Mouse (Mus musculus) neural tube, embryonic 11.5 days (tissue): Measurements from ENCODE around the gene Eva1a. TPM values are rescaled to one million over a fixed set of nuclear protein-coding genes. Genes with fewer than 3 reads are reported as not detected.

Experiments used
- ATAC-seq: fragments of 200-750 bp; cut with Nextera tagmentation; 2 replicates; pipeline ENCODE4 v1.8.0; 2017; ENCODE audit warnings: moderate number of reproducible peaks, mild to moderate bottlenecking, moderate TSS enrichment, moderate library complexity; ENCODE audit not compliant: insufficient read depth, low FRiP score, low TSS enrichment
- DNase-seq: peaks from one replicate; pipeline ENCODE4 v3.0.0-alpha.2; 2015; ENCODE audit warnings: low spot score
- H3K27ac ChIP-seq: fragments of 300-500 bp; sonication (generic); 2 replicates; pipeline ENCODE4 v1.5.1; 2014; ENCODE audit warnings: low read depth, mild to moderate bottlenecking, low read length
- H3K27me3 ChIP-seq: fragments of 300-500 bp; sonication (generic); 2 replicates; pipeline ENCODE4 v1.6.1; 2014; ENCODE audit warnings: mild to moderate bottlenecking, low read length, mixed read lengths; ENCODE audit not compliant: control insufficient read depth, insufficient read depth
- H3K36me3 ChIP-seq: fragments of 300-500 bp; sonication (generic); 2 replicates; pipeline ENCODE4 v1.6.1; 2014; ENCODE audit warnings: mild to moderate bottlenecking, low read length, moderate library complexity, mixed read lengths; ENCODE audit not compliant: control insufficient read depth, insufficient read depth
- H3K4me1 ChIP-seq: fragments of 300-500 bp; sonication (generic); 2 replicates; pipeline ENCODE4 v1.6.1; 2014; ENCODE audit warnings: low read length, mixed read lengths; ENCODE audit not compliant: control insufficient read depth, insufficient read depth
- H3K4me2 ChIP-seq: fragments of 300-500 bp; sonication (generic); 2 replicates; pipeline ENCODE4 v1.6.1; 2014; ENCODE audit warnings: low read depth, mild to moderate bottlenecking, moderate library complexity
- H3K4me3 ChIP-seq: fragments of 300-500 bp; sonication (generic); 2 replicates; pipeline ENCODE4 v1.5.1; 2014; ENCODE audit warnings: low read depth, low read length
- H3K9ac ChIP-seq: fragments of 300-500 bp; sonication (generic); 2 replicates; pipeline ENCODE4 v1.6.1; 2014; ENCODE audit warnings: mild to moderate bottlenecking, low read length
- H3K9me3 ChIP-seq: fragments of 300-500 bp; sonication (generic); 2 replicates; pipeline ENCODE4 v1.6.1; 2016; ENCODE audit warnings: low read length; ENCODE audit not compliant: control insufficient read depth
- WGBS: fragments of 180-500 bp; shearing (Covaris S2); extraction: QIAGEN DNeasy Blood & Tissue Kit; methylation state at CpG from one replicate; pipeline ENCODE4 v1.1.7; 2014; 5-methylcytosine and 5-hydroxymethylcytosine counted together
- polyA plus RNA-seq: library from polyadenylated mRNA; unstranded; fragments of >200 nt; fragmentation: Nextera tagmentation; extraction: Ambion mirVana; gene quantifications from 2 replicates; pipeline ENCODE4 v1.2.1, GENCODE M21; 2014

Gene Eva1a
- polyA plus RNA-seq, 1 experiment from 2014 or later = 4.7 TPM

GRCm38 (mm10) chr6:82076364-82076763 is 35.5 kb downstream of the Eva1a start:
- H3K4me2 ChIP-seq = no peak overlapping the region
- no peak overlapping the region for H3K9ac ChIP-seq
- ATAC-seq (no peak), DNase-seq (no peak)
- 85% methylated on average over 4 of the region's 4 CpGs for WGBS
- no peaks in the 10 kb centered on the region for H3K36me3 ChIP-seq
- H3K4me1 ChIP-seq = no peaks in the 10 kb centered on the region
- no peaks in the 10 kb centered on the region for H3K9me3 ChIP-seq
- no peak overlapping the region for H3K27ac ChIP-seq
- H3K27me3 ChIP-seq = no peaks in the 10 kb centered on the region
- H3K4me3 ChIP-seq = no peak overlapping the region

- Histone ChIP-seq H3K4me2 (no peak overlapping the region), H3K36me3 (no peaks in the 10 kb centered on the region), H3K4me1 (no peaks in the 10 kb centered on the region), H3K9ac (no peak overlapping the region), H3K4me3 (no peak overlapping the region), H3K9me3 (no peaks in the 10 kb centered on the region), H3K27ac (no peak overlapping the region), H3K27me3 (no peaks in the 10 kb centered on the region)
- no peak for DNase-seq
- ATAC-seq = no peak
- WGBS = 95% methylated on average over 4 of the region's 4 CpGs
These were observed 38.0 kb downstream of the Eva1a start for GRCm38 (mm10) chr6:82078875-82079274.

DNA sequence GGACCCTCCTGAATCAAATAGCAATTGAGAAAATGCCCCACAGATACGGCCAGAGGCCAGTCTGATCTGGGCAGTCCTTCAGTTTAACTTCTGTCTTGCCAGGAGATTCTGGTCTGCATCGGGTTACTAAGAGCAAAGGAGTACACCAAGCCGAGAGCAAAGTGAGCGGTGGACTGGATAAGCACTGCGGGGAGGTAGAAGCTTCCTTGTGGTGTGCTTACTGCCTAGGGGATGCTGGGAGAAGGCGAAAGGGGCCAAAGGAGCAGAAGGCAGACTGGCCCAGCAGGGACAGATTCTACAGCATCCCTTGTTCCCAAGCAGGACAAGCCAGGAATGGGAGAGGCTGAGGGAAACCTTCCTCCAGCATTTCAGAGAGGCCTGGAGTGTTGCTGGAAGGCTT is 42.8 kb downstream of the Eva1a start:
- H3K36me3 ChIP-seq = no peaks in the 10 kb centered on the region
- DNase-seq (no peak), ATAC-seq (no peak)
- no peaks in the 10 kb centered on the region for H3K27me3 ChIP-seq
- H3K9me3 ChIP-seq = no peaks in the 10 kb centered on the region
- no peak overlapping the region for H3K4me3 ChIP-seq
- no peak overlapping the region for H3K4me2 ChIP-seq
- H3K4me1 ChIP-seq = no peaks in the 10 kb centered on the region
- WGBS = 83% methylated on average over 6 of the region's 6 CpGs
- no peak overlapping the region for H3K27ac ChIP-seq
- H3K9ac ChIP-seq = no peak overlapping the region

DNA sequence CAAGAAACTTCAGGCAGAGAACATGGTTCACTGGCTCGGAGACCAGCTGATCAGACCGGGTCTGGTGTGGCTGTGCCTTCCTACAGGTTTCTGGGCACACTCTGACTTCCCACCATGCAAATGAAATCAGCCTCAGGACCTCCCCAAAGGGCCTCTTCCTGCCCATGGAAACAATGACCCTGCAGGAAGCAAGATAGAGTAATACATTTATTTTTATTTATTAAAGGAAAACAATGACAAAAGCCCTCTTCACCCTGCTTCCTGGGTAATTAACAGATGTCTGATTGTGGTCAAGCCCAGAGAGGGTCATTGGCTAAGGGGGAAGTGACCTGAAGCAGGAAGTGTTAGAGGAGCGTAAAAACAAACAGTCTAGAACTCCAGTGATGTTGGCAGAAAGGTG is 43.4 kb downstream of the Eva1a start:
- Histone ChIP-seq H3K4me1 (no peaks in the 10 kb centered on the region), H3K4me3 (no peak overlapping the region)
- 72% methylated on average over 3 of the region's 3 CpGs for WGBS

DNA sequence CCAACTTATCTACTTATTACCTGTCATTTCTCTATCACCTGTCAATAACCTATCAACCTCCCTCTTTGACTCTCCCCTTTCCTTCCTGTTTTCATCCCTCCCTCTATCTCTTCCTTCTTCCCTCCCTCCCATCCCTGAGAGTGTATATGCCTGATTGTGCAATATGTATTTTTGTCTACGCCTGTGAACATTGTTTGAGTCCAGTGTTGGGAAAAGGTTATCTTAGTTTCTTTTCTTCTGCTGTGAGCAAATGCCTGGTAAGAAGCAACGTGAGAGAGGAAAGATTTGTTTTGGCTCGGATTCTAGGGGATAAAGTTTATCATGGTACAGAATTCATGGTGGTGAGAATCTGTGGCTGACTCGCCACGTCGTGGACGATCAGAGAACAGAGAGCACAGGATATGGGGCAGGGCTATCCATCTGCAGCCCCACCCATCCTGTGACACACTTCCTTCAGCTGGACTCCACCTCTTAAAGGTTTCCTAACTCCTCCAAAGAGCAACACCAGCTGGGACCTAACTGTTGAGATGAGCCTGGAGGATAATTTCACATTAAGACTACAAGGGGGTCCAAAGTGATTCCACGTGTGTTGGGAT is 44.6 kb downstream of the Eva1a start:
- no peak overlapping the region for H3K27ac ChIP-seq
- no peak for ATAC-seq
- no peak overlapping the region for H3K4me3 ChIP-seq
- H3K4me2 ChIP-seq = no peak overlapping the region
- H3K36me3 ChIP-seq = no peaks in the 10 kb centered on the region
- H3K4me1 ChIP-seq = no peaks in the 10 kb centered on the region
- DNase-seq = no peak
- H3K9me3 ChIP-seq = no peaks in the 10 kb centered on the region
- WGBS = 89% methylated on average over 8 of the region's 8 CpGs
- no peaks in the 10 kb centered on the region for H3K27me3 ChIP-seq
- no peak overlapping the region for H3K9ac ChIP-seq

More for the DNA sequence above, 43.4 kb downstream of the Eva1a start:
- Histone ChIP-seq H3K36me3 (no peaks in the 10 kb centered on the region), H3K9me3 (no peaks in the 10 kb centered on the region), H3K9ac (no peak overlapping the region), H3K27me3 (no peaks in the 10 kb centered on the region), H3K4me2 (no peak overlapping the region), H3K27ac (no peak overlapping the region)
- DNase-seq (no peak), ATAC-seq (no peak)

DNA sequence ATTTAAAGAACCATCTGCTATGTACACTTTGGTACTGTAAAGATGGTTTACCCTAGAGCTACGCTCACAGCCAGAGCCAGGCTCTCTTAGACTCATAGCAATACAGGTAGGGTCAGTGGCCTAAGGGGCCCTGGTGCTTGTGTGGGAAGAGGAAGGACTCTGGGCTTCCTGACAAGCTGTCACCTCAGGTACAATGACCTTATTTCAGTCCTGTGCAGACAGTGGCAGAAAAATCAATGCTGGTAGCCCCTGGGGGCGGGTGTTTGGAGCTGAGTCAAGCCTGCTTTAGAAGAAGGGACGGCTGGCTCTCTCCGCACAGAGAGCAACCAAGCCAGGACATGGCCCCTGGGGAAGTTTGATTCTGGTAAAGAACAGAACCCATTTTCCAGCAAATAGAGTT is 47.3 kb downstream of the Eva1a start:
- WGBS = 85% methylated on average over 4 of the region's 4 CpGs
- H3K27ac ChIP-seq = no peak overlapping the region
- H3K9me3 ChIP-seq = no peaks in the 10 kb centered on the region
- no peaks in the 10 kb centered on the region for H3K4me1 ChIP-seq
- H3K4me3 ChIP-seq = no peak overlapping the region
- no peak for DNase-seq
- H3K9ac ChIP-seq = no peak overlapping the region
- H3K4me2 ChIP-seq = no peak overlapping the region
- H3K36me3 ChIP-seq = no peaks in the 10 kb centered on the region
- H3K27me3 ChIP-seq = no peaks in the 10 kb centered on the region
- no peak for ATAC-seq

DNA sequence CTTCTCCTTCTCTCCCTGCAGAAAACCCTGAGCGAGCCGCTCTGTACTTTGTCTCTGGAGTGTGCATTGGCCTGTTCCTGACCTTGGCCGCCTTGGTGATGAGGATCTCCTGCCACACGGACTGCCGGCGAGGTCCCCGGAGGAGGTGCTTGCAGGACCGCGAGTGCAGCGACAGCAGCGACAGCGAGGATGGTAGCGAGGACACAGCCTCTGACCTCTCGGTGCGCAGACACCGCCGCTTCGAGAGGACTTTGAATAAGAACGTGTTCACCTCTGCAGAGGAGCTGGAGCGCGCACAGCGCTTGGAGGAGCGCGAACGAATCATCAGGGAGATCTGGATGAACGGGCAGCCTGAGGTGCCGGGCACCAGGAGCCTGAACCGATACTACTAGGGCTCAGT is 50.9 kb downstream of the Eva1a start:
- Histone ChIP-seq H3K4me2 (peak overlapping the region; percentile 63), H3K9ac (peak overlapping the region; percentile 49), H3K27ac (no peak overlapping the region), H3K27me3 (no peaks in the 10 kb centered on the region), H3K36me3 (no peaks in the 10 kb centered on the region), H3K4me1 (no peaks in the 10 kb centered on the region), H3K4me3 (peak overlapping the region; percentile 28), H3K9me3 (no peaks in the 10 kb centered on the region)
- WGBS = 1% methylated on average over 28 of the region's 28 CpGs
- ATAC-seq (peak; percentile 23; the same call in 1 of the 2 replicates), DNase-seq (peak; percentile 52)

DNA sequence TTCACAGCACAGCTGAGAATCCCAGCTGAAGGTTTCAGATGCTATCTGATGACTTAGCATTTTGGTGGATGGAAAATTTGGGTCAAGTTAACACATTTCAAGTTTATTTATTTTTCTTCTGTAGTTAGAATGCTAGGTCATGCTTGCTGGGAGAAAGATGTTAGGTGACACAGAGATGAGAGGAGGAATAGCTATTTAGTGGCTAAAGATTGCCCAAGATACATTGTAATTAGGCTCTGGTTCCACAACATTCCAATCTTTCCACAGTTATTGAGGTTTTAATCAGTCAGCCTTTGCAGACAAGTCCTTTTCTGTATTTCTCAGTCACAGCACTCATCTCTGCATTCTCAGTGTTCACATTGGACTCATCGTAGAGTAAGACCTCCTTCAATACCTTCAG is 56.9 kb downstream of the Eva1a start:
- Histone ChIP-seq H3K4me3 (no peak overlapping the region), H3K4me1 (no peaks in the 10 kb centered on the region), H3K36me3 (no peaks in the 10 kb centered on the region), H3K4me2 (no peak overlapping the region), H3K9me3 (no peaks in the 10 kb centered on the region), H3K27ac (no peak overlapping the region), H3K27me3 (no peaks in the 10 kb centered on the region), H3K9ac (no peak overlapping the region)
- 88% methylated on average over 1 of the region's 1 CpGs for WGBS
- no peak for ATAC-seq
- no peak for DNase-seq

- no peak for DNase-seq
- H3K4me3 ChIP-seq = no peak overlapping the region
- ATAC-seq = no peak
- no peaks in the 10 kb centered on the region for H3K27me3 ChIP-seq
- no peak overlapping the region for H3K9ac ChIP-seq
- no peak overlapping the region for H3K27ac ChIP-seq
- H3K36me3 ChIP-seq = no peaks in the 10 kb centered on the region
- no peaks in the 10 kb centered on the region for H3K4me1 ChIP-seq
- no peak overlapping the region for H3K4me2 ChIP-seq
- H3K9me3 ChIP-seq = no peaks in the 10 kb centered on the region
- WGBS = 81% methylated on average over 1 of the region's 1 CpGs
These were observed 57.6 kb downstream of the Eva1a start for GRCm38 (mm10) chr6:82098456-82098855.
